Mouse (Mus musculus) spleen, adult 18-20 months (tissue): Measurements from ENCODE around the gene Zwilch.
"Not testable (repeated sequence)": the region's sequence is repeated elsewhere in the genome, so short reads cannot be mapped to it uniquely, and the experiment has no call there.

Source experiments
- DNase-seq, 2 experiments: peaks; one replicate each; pipeline ENCODE4 v3.0.0; 2022; ENCODE audit warnings: mixed read lengths in 2 of 2

The Zwilch gene

DNA sequence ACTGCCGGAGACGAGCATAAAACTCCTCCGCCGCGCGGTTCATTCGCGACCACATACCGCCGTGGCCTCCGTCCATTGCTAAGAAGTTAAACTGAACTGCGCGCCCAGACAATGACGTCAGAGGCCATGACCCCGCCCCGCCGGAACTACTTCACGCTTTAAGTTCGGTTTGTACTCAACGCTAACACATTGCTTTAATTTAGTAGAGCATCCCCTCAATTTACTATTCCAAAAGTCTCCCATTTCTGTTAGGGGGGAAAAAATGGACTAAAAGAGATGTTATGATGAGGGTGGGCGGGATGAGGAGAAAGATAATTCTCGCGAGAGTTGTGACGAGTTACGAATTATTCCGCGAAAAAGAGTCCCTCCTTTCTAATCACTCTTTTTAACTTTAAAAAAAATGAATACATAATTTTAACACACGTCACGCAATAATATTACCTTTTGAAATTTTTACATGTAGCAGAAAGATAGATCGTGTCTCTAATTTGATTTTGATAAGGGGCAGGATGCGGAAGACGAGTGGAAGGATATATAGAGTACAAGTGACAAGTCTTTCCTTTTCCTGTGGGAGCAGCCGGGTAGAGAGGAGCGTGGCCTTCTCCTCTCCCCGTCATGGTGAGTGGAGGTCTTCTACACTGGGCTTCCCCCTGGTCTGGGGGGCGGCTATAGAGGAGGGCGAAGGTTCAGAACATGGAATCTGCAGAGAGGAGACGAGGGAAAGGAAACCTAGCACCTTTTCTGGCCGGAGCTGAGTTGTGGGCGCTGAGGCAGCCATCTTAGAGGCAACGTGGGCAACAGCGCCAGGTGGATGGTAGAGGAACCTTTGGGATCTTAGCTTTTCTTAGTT is at the start of gene Zwilch, which contains the start of gene Rpl4:
Gene Zwilch, minus strand, starts transcription at position 289 of the 850 bp plus-strand sequence.
Gene Rpl4, plus strand, starts transcription at position 560 of the 850 bp plus-strand sequence.
- peak; percentile 66 to 82 for DNase-seq

- DNase-seq, result no peak
These were observed 49.2 kb upstream of the Zwilch start for GRCm38 (mm10) chr9:64222098-64222497.

DNA sequence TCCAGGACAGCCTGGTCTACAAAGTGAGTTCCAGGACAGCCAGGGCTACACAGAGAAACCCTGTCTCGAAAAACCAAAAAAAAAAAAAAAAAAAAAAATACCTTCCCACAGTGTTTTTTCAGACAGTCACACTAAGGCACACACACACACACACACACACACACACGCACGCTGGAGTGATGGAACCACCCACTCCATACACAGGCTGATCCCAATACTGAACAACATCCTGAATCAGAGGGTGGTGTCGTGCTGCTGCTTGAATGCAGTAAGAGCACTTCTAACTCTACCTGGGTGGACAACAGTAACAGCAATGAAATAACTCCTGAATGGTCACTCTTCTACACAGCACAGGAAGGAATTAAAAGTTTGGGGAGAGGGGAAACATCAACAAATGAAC is 48.6 kb upstream of the Zwilch start:
- no peak for DNase-seq

DNA sequence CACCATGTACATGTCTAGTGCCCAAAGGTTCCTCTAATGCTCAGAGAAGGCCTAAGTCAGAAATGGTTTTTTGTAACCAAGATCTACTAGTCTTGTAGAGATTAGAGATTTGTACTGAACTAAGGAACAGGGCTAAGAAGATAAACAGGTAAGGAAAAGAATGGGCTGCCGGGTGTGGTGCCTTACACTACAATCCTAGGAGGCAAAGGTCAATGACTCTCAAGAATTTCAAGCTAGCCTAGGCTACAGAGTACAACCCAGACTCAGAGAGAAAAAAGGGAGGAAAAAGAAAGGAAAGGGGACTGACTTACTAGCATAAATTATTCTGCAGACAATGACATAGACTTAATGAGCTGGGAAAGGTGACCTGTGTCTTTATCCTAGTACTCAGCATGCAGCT is 47.7 kb upstream of the Zwilch start:
- DNase-seq, result no peak

DNA sequence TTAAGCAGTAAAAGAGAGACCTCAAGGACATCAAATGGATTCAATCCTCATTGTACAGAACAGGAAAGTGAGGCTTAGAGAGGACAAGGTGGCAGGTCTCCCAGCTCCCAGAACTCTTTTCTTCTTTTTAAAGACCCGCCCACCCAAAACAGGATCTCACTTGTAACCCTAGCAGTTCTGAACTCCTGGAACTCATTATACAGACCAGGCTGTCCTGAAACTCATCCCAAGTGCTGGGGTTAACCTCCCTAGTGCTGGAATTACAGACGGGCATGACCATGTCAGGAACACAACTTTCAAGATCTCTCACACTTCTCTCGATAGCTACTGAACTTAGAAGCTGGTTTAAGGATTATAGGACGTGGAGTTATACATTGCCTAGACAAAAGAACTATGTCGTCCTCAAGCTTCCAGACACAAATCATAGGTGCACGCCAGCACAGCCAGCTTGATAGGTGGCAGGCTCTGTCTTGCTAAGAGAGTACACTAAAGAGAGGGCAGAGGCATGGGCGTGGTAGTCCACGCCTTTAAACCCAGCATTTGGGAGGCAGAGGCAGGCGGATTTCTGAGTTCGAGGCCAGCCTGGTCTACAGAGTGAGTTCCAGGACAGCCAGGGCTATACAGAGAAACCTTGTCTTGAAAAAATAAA is 47.0 kb upstream of the Zwilch start:
- DNase-seq, result no peak

DNA sequence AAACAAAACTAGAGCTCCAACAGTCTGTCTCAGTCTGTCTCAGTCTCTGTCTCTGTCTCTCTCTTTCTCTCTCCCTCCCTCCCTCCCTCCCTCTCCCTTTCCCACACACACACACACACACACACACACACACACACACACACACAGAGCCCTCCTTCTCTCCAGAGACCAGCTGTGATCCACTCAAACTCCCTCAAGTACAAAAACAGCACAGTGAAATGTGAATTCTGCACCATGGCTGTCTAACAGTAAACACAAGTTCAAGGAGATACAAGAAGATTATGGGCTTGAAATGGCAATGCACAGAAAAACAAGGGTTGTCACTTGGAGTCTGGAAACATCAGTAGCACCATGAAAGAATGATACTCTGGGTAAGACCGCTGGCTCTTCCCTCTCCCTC is 46.4 kb upstream of the Zwilch start:
- no peak for DNase-seq

- DNase-seq, result no peak
These were observed 45.0 kb upstream of the Zwilch start for GRCm38 (mm10) chr9:64217887-64218286.

GRCm38 (mm10) chr9:64216641-64217040 is 43.7 kb upstream of the Zwilch start:
- no peak for DNase-seq

- DNase-seq, result no peak
These were observed 43.2 kb upstream of the Zwilch start for GRCm38 (mm10) chr9:64216090-64216489.

DNA sequence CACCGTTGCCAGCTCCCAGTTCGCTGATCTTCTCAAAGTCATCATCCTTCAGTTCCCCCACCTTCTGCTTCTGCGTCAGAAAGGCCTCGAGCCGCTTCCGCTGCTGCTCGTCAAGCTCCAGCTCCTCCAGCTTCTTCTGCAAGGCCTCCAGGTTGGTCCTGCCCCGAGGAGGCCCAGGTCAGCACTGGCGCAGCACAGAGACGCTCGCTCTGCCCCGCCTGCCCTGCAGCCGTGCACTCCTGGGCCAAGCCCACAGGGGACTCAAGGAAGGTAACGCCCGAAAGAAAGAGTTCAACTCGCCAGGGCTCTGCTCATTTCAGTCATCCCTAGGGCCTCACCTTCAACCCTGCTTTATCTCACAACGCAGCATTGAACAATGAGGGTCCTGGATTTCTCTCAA is 41.5 kb upstream of the Zwilch start:
- no peak for DNase-seq

GRCm38 (mm10) chr9:64207509-64208084 is 34.7 kb upstream of the Zwilch start:
- DNase-seq, result no peak

- DNase-seq, result no peak
These were observed 30.0 kb upstream of the Zwilch start for GRCm38 (mm10) chr9:64202866-64203265.

- DNase-seq, result no peak
These were observed 29.4 kb upstream of the Zwilch start for GRCm38 (mm10) chr9:64202331-64202730.

- no peak for DNase-seq
These were observed 27.0 kb upstream of the Zwilch start for GRCm38 (mm10) chr9:64199897-64200296.

DNA sequence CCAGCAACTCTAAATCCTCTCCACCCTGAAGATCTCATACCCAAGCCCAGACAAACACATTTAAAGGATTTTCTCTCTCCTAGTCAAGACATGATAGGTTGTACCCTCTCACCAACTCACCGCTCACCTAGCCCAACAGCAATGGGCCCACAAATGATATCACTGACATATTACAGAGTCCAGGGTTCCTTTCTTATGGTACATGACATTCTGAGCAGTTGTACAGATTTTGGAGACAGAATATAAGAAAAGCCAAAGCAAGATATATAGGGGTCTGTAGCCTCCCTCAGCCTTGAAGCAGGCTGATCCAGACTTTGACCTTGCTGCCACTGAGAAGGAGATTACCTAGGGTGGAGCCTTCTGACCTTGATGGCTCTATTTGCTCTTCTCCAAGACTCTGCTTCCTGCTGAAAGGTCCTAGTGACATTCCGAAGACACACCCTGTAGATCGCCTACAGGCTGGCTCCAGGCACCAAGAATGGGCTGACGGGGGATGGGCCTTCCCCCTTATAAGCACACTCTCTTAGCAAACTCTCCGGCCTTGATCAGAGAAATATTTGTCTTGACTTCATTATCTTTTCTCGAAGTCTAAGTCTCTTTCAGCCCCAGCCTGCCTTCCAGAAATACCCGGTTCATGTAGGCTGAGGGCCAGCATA is 26.0 kb upstream of the Zwilch start:
- DNase-seq, result not testable (repeated sequence)

DNA sequence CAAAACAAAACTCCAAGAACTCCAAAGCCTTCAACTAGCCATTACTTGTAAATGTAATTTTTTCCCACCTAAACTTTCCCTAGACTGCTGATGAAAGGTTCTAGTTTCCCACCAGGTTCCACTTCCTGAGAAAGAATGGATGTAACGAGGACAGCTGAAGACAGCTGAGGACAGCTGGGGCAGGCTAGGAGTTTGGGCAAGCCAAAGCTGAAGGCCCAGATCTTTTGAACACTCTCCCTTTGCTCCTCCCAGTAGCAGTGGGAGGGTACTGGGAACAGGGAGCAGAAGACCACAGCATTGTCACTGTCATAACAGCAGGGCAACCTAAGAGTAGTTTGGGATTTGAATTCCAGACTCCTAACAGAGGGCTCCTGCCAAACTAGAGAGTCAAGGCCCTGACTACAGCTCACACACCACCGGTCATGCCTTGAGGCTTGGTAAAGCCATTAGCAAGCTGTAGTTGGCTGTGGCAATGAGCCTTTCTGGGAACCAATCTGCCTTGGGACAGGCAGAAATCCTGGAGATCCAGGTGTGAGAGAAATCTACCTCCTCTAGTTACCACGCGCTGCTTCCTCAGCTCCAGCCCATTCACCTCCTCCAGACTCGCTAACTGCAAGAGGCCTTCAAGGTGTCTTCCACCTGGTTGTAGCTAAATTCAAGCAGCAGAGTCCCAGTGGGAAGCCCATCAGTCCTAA is 25.3 kb upstream of the Zwilch start:
- no peak for DNase-seq

DNA sequence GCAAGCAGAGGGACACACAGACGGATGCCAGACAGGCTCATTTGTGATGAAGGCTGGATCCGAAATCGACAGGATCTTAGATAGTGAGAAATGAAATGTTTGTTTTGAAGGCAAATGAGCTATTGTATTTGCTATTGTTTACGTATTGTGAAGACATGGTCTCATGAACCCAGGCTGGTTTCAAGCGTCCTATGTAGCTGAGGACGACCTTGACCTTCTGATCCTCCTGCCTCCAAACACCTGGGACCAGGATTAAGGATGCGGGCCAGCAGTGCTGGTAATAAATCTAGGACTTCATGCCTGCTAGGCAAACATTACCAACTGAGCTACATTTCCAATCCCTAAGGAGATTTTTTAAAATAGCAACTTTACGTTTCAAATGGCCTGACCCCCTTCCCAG is 24.6 kb upstream of the Zwilch start:
- no peak for DNase-seq

- DNase-seq, result no peak
These were observed 22.6 kb upstream of the Zwilch start for GRCm38 (mm10) chr9:64195554-64195953.

DNA sequence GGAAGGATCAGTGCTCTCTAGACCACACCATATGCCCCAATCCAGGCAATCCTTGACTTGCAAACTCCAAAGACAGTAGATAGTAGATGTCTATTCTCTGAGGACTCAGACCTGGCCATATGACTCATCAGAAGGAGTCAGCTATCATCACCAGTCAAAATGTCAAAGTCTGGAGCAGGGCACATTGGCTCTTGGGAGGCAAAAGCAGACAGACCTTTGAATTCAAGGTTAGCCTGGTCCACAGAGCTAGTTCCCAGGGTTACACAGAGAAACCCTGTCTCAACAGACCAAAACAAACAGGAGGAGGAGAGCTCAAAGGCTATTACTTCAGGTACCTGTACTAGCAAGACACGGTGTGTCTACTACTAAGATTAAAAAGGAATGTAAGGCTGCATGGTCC is 21.0 kb upstream of the Zwilch start:
- DNase-seq, result no peak

DNA sequence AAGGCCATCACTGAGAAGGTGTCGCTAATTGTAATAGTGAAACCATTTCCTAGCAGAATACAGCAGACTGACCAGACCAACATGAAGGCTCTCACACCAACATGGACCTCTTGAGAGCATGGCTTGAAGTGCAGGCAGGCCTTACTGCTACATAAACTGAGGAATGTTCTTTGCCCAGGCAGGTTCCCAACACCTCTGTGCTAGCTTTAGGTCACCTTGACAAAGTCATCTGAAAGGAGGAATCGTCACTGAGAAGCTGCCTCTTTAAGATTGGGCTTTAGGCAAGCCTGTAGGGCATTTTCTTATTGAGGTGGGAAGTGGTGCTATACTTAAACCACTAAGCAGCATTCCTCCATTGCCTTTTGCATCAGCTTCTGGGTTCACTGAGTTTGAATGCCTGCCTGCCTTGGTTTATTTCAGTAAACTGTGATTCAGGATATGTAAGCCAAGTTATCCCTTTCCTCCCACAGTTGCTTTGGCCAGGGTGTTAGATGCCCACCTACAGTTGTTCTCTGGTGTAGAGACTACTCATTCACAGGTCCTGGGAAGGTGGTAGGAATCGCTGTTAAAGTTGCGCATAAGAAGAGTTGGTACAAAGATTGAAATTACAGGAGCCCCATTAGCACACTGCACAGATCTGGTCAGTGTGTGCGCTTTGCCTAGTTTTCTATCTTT is 11.4 kb upstream of the Zwilch start:
- no peak for DNase-seq

DNA sequence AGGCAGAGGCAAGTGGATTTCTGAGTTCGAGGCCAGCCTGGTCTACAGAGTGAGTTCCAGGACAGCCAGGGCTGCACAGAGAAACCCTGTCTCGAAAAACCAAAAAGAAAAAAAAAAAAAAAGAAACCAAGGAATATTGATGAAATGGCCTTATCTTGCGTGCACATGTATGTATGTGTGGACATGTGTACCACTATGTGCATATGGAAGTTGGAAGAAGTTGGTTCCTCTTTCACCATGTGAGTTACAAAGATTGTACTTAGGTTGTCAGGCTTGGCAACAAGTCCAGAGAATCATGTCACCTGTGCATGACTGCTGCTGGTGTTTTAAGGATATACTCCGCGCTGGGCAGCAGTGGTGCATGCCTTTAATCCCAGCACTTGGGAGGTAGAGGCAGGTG is 10.4 kb upstream of the Zwilch start:
- DNase-seq, result not testable (repeated sequence)
